Mouse (Mus musculus) hindbrain, embryonic 14.5 days (tissue): Measurements from ENCODE around the gene Olfr33. TPM values are rescaled to one million over a fixed set of nuclear protein-coding genes. Genes with fewer than 3 reads are reported as not detected.

ENCODE experiments used
- ATAC-seq: fragments of 200-750 bp; cut with Nextera tagmentation; 2 replicates; pipeline ENCODE4 v1.8.0; 2017; ENCODE audit warnings: moderate number of reproducible peaks, mild to moderate bottlenecking, moderate TSS enrichment, moderate library complexity; ENCODE audit not compliant: low FRiP score
- DNase-seq: peaks from one replicate; pipeline ENCODE4 v3.0.0-alpha.2; 2015; ENCODE audit warnings: low spot score
- H3K27ac ChIP-seq: fragments of 300-500 bp; sonication (generic); 2 replicates; pipeline ENCODE4 v1.5.1; 2014; ENCODE audit warnings: mild to moderate bottlenecking, moderate library complexity
- H3K27me3 ChIP-seq: fragments of 300-500 bp; sonication (generic); 2 replicates; pipeline ENCODE4 v1.6.1; 2014; ENCODE audit warnings: mild to moderate bottlenecking, low read length, mixed read lengths; ENCODE audit not compliant: control insufficient read depth, insufficient read depth
- H3K36me3 ChIP-seq: fragments of 300-500 bp; sonication (generic); replicated peaks from 2 replicates; pipeline ENCODE4 v1.6.1; 2014; ENCODE audit not compliant: control insufficient read depth, insufficient read depth
- H3K4me1 ChIP-seq: fragments of 300-500 bp; sonication (generic); replicated peaks from 2 replicates; pipeline ENCODE4 v1.6.1; 2014; ENCODE audit warnings: antibody characterized with exemption, low read length, mixed read lengths; ENCODE audit not compliant: control insufficient read depth, insufficient read depth
- H3K4me2 ChIP-seq: fragments of 300-500 bp; sonication (generic); replicated peaks from 2 replicates; pipeline ENCODE4 v1.6.1; 2014; ENCODE audit warnings: mild to moderate bottlenecking, moderate library complexity
- H3K4me3 ChIP-seq: fragments of 300-500 bp; sonication (generic); replicated peaks from 2 replicates; pipeline ENCODE4 v1.5.1; 2014; ENCODE audit warnings: mild to moderate bottlenecking, low read length
- H3K9ac ChIP-seq: fragments of 300-500 bp; sonication (generic); 2 replicates; pipeline ENCODE4 v1.6.1; 2014
- H3K9me3 ChIP-seq: fragments of 300-500 bp; sonication (generic); 2 replicates; pipeline ENCODE4 v1.6.1; 2016; ENCODE audit warnings: low read length; ENCODE audit not compliant: control insufficient read depth
- WGBS: fragments of 180-500 bp; shearing (Covaris S2); extraction: QIAGEN DNeasy Blood & Tissue Kit; methylation state at CpG from one replicate; pipeline ENCODE4 v1.1.7; 2014; 5-methylcytosine and 5-hydroxymethylcytosine counted together
- polyA plus RNA-seq: library from polyadenylated mRNA; unstranded; fragments of >200 nt; fragmentation: Nextera tagmentation; extraction: Ambion mirVana; gene quantifications from 2 replicates; pipeline ENCODE4 v1.2.1, GENCODE M21; 2014

Gene Olfr33
- polyA plus RNA-seq = not detected in 2 replicates

DNA sequence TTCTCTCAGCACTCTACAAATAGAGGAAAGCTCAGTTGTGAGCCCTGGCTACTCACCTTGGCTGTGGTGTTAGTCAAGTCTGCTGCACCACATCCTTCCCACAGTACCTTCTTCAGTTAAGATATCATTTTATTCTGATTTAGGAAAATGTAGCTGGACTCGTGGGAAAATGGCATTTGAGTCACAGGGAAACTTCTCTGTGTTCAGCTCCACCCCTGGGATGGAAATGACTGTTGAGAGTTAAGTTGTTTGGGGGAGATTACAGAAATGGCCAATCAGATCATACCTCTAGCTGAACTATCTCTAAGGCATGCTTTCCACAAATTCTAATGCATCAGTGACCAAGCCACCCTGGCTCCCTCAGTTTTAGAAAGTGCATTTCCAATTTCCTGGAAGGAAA is at the start of gene Olfr33:
TSS of gene Olfr33 (minus strand) at position 101 of the 400 bp plus-strand sequence.
- WGBS = 43% methylated on average over 1 of the region's 1 CpGs
- ATAC-seq (no peak), DNase-seq (no peak)
- no peak within 1 kb of the TSS for H3K9ac ChIP-seq
- H3K4me3 ChIP-seq = no peak within 1 kb of the TSS
- H3K9me3 ChIP-seq = no peaks in the 10 kb centered on the region
- H3K36me3 ChIP-seq = no peaks in the 10 kb centered on the region
- no peak within 1 kb of the TSS for H3K27ac ChIP-seq
- H3K4me2 ChIP-seq = no peak within 1 kb of the TSS
- no peaks in the 10 kb centered on the region for H3K27me3 ChIP-seq
- no peaks in the 10 kb centered on the region for H3K4me1 ChIP-seq

- H3K4me2 ChIP-seq = no peak within 1 kb of the TSS
- H3K36me3 ChIP-seq = no peaks in the 10 kb centered on the region
- no peak for ATAC-seq
- WGBS = 73% methylated on average over 4 of the region's 4 CpGs
- H3K4me3 ChIP-seq = no peak within 1 kb of the TSS
- no peak within 1 kb of the TSS for H3K9ac ChIP-seq
- DNase-seq = no peak
- H3K27me3 ChIP-seq = no peaks in the 10 kb centered on the region
- H3K27ac ChIP-seq = no peak within 1 kb of the TSS
- H3K4me1 ChIP-seq = no peaks in the 10 kb centered on the region
- H3K9me3 ChIP-seq = no peaks in the 10 kb centered on the region
These were observed 40.4 kb upstream of the Olfr33 start, which contains the start of the genes Olfr560 and Olfr78 for GRCm38 (mm10) chr7:102759266-102759665. Gene Olfr560 (minus strand): TSS chr7:102759366. Gene Olfr78 (minus strand): TSS chr7:102759471.

DNA sequence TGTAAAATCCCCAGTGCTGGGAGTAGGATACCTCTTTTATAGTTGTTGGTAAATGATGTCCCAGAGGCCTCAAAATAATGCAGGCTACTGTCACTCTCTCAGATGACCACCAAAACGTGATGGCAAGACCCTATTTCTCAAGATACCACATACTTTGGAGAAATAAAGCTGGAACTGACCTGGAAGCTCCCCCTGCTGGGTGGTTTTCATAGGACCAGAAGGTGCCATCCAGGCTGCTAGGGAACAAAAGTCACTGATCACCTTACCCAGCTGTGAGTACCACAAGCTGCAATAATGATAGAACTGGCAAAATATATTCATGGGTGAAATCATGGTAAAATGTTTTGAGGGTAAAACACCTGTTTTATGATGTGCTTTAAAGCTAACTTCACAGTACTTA is 33.2 kb upstream of the Olfr33 start:
- Histone ChIP-seq H3K4me3 (no peak overlapping the region), H3K9me3 (no peaks in the 10 kb centered on the region), H3K36me3 (no peaks in the 10 kb centered on the region), H3K27ac (no peak overlapping the region), H3K9ac (no peak overlapping the region), H3K4me2 (no peak overlapping the region), H3K27me3 (no peaks in the 10 kb centered on the region), H3K4me1 (no peaks in the 10 kb centered on the region)
- WGBS = 26% methylated on average over 1 of the region's 1 CpGs
- no peak for ATAC-seq
- no peak for DNase-seq

GRCm38 (mm10) chr7:102737705-102738104 is 18.8 kb upstream of the Olfr33 start:
- Histone ChIP-seq H3K4me2 (no peak overlapping the region), H3K4me3 (no peak overlapping the region), H3K36me3 (no peaks in the 10 kb centered on the region), H3K27ac (no peak overlapping the region), H3K27me3 (no peaks in the 10 kb centered on the region), H3K9me3 (no peaks in the 10 kb centered on the region), H3K4me1 (no peaks in the 10 kb centered on the region), H3K9ac (no peak overlapping the region)
- 80% methylated on average over 2 of the region's 2 CpGs for WGBS
- ATAC-seq (no peak), DNase-seq (no peak)

GRCm38 (mm10) chr7:102733793-102734192 is 14.9 kb upstream of the Olfr33 start:
- 62% methylated on average over 1 of the region's 1 CpGs for WGBS
- no peak overlapping the region for H3K4me2 ChIP-seq
- H3K36me3 ChIP-seq = no peaks in the 10 kb centered on the region
- no peaks in the 10 kb centered on the region for H3K9me3 ChIP-seq
- no peak overlapping the region for H3K27ac ChIP-seq
- H3K4me3 ChIP-seq = no peak overlapping the region
- H3K9ac ChIP-seq = no peak overlapping the region
- no peaks in the 10 kb centered on the region for H3K4me1 ChIP-seq
- H3K27me3 ChIP-seq = no peaks in the 10 kb centered on the region
- ATAC-seq (no peak), DNase-seq (no peak)

GRCm38 (mm10) chr7:102727391-102727790 is 8.5 kb upstream of the Olfr33 start, which contains the start of gene Olfr559:
Gene Olfr559 (minus strand): TSS chr7:102727491.
- DNase-seq (no peak), ATAC-seq (no peak)
- H3K4me1 ChIP-seq = no peaks in the 10 kb centered on the region
- no peaks in the 10 kb centered on the region for H3K9me3 ChIP-seq
- H3K27me3 ChIP-seq = no peaks in the 10 kb centered on the region
- H3K27ac ChIP-seq = no peak within 1 kb of the TSS
- no peak within 1 kb of the TSS for H3K4me2 ChIP-seq
- no peak within 1 kb of the TSS for H3K4me3 ChIP-seq
- H3K9ac ChIP-seq = no peak within 1 kb of the TSS
- H3K36me3 ChIP-seq = no peaks in the 10 kb centered on the region

DNA sequence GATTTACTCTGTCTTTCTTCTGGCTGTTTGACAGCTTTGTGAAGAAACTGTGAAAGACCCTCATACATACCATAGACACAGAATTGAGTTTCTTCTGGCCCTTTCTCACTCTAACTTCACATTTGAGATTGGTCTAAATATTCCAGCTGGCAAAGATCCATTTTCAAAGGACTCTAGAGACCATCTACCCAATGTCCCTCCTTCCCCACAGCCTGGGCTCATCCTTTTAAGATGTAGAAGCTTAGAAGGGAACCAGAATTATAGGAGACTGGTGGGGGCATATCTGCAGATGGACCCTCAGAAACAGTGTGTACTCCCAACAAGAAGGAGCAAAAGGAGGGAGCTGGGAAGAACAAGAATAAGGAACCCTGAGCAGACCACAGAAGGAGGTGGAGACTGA is 17.0 kb downstream of the Olfr33 start, which contains the start of gene Olfr558:
TSS of gene Olfr558 (plus strand) at position 301 of the 400 bp plus-strand sequence.
- no peak for DNase-seq

GRCm38 (mm10) chr7:102698461-102698860 is 20.4 kb downstream of the Olfr33 start:
- Histone ChIP-seq H3K36me3 (no peaks in the 10 kb centered on the region), H3K4me3 (no peak overlapping the region), H3K4me2 (no peak overlapping the region), H3K9ac (no peak overlapping the region), H3K4me1 (no peaks in the 10 kb centered on the region), H3K27me3 (no peaks in the 10 kb centered on the region), H3K27ac (no peak overlapping the region), H3K9me3 (no peaks in the 10 kb centered on the region)
- ATAC-seq (no peak), DNase-seq (no peak)
- WGBS = 90% methylated on average over 7 of the region's 7 CpGs

More for the DNA sequence above, 17.0 kb downstream of the Olfr33 start, which contains the start of gene Olfr558:
- H3K9me3 ChIP-seq = no peaks in the 10 kb centered on the region
- H3K36me3 ChIP-seq = no peaks in the 10 kb centered on the region
- no peaks in the 10 kb centered on the region for H3K27me3 ChIP-seq
- no peak for ATAC-seq
- H3K27ac ChIP-seq = no peak within 1 kb of the TSS
- H3K9ac ChIP-seq = no peak within 1 kb of the TSS
- no peak within 1 kb of the TSS for H3K4me3 ChIP-seq
- H3K4me1 ChIP-seq = no peaks in the 10 kb centered on the region
- H3K4me2 ChIP-seq = no peak within 1 kb of the TSS

- no peak within 1 kb of the TSS for H3K4me2 ChIP-seq
- H3K27ac ChIP-seq = no peak within 1 kb of the TSS
- no peaks in the 10 kb centered on the region for H3K9me3 ChIP-seq
- no peaks in the 10 kb centered on the region for H3K27me3 ChIP-seq
- H3K4me1 ChIP-seq = no peaks in the 10 kb centered on the region
- DNase-seq (peak; percentile 61), ATAC-seq (no peak)
- no peak within 1 kb of the TSS for H3K9ac ChIP-seq
- 85% methylated on average over 5 of the region's 5 CpGs for WGBS
- no peaks in the 10 kb centered on the region for H3K36me3 ChIP-seq
- no peak within 1 kb of the TSS for H3K4me3 ChIP-seq
These were observed 23.3 kb downstream of the Olfr33 start, which contains the start of gene Olfr557 for GRCm38 (mm10) chr7:102695358-102696125. Gene Olfr557 (plus strand): TSS chr7:102695910.
